Mouse (Mus musculus) CD4-positive, CD25-positive, alpha-beta regulatory T cell, adult 2 months (primary cell): ENCODE data around the gene Kifap3.

ENCODE experiments used
- DNase-seq: peaks from one replicate; pipeline ENCODE4 v3.0.0-alpha.2; 2012; ENCODE audit warnings: low read depth, low spot score

Kifap3 gene

DNA sequence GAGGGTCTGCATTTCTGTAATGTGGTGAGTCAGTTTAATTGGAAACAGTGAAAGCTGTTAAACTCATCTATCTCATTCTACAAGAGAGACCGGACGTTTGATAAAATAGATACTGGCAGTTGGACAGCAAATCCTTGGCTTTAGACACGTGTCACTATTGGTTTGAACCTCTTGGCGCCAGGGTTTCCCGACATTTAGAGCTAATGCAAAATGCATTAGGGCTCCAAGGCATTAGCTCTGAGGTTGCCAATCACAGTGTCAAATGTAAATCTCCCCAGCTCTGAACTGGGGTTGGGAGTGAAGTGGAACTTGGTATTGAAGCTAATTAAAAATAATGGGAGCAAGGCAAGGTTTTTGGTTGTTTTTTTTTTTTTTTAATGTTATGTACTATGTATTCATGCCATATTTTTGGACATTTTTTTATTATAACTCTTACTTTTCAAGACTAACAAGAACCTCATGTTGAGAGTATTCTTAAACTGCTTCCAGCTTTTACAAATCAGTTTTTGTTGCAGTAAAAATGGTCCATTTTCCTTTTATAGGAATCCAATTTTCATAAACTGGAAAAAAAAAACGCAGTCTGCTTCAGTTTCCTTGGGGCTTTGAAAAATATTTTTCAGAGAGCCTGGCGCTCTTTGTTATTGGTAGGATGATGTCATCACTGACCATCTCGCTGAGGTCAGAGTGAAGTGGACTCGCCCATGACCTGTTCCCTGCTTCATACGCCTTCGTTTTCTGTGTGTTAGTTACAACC, 114.6 kb downstream of the Kifap3 start:
- DNase-seq: no peak

DNA sequence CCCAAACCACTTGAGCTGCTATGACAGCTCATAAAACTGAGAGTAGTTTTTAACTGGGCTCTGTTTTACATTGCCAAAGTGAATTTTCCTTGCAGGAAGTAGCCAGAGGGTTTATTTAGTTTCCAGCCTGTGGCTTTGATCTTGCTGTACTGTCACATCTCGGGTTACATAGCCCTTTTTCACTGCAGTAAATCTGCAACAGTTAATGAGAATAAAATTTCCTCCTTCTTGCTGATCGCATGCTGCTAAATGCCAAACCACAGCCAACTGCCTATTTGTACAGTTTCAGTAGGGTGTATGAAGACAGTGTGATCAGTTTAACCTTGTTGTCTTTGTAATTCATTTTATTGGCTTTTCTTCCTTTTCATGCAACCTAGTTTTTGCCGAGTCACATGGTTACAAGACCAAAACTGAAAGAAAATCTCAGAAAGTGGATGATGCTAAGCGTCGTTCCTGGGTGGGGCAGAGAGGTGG, 118.9 kb downstream of the Kifap3 start:
- peak; percentile 43 for DNase-seq

DNA sequence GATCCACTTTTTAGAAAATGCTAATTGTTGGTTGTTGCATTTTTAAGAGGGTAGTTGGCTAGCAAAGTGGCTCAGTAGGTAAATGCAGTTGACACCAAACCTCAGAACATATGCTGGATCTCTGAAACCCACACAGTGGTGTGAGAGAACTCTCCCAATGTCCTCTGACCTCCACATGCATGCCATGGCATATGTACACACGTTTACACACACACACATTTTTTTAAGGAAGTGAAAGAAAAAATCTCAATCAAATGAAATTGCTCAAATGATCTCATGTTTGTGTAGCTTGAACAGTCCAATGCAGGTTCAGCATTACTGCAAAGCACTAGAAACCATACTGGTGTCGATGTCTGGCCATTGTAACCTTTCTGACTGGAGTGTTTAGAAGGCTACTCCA, 120.2 kb downstream of the Kifap3 start:
- no peak for DNase-seq

DNA sequence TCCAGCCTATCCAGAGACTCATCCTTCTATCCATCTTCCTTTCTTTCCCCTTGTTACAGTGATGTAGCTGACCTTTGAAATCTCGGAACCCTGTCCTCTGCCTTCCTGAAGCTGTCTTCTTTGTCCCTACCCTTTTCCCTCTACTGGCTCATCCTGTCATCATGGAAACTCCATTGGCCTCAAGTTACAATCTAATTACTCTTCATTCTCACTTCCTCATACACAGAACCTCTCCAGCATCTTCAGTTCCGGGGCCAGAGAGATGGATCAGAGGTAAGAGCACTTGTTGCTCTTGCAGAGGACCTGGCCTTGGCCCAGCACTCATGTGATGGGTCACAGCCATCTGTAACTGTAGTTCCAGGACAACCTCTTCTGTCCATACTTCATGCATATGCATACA, 120.8 kb downstream of the Kifap3 start:
- no peak for DNase-seq

DNA sequence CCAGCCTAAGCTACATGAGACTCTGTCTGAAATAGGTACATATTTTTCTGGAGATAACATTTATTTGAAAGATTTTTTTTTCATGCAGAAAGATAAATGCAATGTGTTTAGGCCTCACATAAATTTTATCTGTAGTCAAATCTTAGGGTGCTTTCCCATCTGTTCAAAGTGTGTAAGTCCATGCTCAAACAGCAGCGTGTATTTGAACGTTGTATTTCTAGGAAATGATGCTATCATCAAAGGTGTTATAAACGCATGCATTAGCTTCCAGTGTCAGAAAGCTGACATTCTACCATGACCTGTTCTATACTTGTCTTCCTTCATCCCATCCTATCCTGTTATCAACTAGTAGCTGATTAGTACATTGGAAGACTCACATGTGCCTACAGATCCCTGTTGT, 124.0 kb downstream of the Kifap3 start:
- peak; percentile 32 for DNase-seq

DNA sequence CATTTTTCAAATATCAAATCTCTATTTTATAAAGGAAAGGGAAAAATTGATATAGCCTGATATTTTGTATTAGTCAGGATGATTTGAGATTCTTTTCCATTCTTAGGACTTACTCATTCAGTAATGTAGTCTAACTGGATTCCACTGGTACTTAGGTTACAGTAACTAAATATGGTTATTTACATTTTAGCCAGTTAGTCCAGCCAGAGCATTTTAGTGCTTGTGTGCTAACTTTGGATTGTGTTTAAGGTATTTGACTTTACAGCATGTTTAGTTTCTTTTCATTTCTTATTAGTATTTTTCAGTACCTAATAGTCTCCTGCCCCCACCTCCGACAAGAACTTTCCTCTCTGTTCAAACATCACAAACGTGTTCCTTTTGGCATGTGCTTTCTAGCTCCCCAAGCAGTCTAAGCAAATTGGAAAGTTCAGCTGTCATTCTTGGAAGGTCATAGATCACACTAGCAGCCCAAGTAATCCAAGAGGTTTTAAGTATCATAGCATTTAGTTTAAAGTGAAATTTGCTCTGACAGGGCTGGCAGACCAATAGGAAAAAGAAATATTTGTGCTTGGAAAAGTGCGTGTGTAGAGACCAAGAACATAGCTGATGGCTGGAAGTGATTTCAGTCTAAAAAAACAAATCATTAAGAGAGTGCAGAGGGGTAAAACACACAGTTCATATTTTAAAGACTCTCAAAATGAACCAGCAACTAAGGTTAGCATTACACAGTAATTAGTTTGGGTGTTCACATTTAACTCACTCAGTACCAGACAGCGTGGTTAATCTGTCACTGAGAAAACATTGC, 127.8 kb downstream of the Kifap3 start:
- no peak for DNase-seq

DNA sequence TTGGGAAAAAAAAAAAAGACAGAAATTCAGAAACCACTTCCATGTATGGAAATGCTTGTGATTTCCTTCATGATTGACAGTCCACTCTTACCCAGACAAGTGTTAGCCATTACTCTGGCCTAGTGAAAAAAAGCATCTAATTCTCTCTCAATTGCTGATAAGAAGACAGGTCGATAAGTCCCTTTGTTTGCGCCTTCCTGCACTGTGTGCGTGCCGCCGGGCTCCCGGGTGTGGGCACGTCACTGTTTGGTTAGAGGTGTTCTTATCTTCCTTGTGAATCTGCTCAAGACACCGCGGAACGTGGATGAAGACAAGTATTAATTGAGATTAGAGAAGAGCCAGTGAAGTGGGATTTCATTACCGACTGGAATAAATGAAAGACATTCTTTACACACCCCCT, 129.0 kb downstream of the Kifap3 start:
- no peak for DNase-seq

DNA sequence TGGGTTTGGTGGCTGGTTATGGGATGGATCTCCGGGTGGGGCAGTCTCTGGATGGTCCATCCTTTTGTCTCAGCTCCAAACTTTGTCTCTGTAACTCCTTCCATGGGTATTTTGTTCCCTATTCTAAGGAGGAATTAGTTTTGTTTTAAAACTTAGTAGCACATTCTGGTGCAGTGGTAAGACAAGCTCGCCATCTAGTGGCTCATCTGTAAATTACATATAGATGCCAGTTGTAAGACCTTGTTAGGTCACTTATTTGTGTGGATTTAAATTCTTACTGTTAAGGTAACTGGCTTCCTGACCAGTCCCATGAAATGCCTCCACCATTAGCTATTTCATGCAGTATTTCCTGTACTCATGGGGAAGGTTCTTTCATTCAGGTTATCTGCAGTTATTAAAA, 131.0 kb downstream of the Kifap3 start:
- DNase-seq: peak; percentile 79

DNA sequence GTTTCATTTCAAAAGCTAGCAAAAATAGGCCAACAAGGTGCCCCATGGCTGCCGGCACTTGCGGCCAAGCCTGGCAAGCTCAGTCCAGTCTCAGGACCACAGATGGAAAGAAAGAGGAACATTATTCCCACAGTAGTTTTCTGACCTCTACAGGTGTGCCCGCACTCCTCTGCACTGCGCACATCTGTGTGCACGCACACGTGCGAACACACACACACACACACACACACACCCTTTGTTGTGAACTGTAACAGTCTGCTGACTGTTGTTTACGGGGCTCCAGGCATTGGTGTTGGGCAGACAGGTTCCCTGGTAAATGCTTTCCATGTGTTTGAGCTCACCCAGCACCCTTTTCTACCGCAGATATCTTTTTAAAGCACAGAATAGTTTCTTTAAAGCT, 131.4 kb downstream of the Kifap3 start:
- DNase-seq: no peak

DNA sequence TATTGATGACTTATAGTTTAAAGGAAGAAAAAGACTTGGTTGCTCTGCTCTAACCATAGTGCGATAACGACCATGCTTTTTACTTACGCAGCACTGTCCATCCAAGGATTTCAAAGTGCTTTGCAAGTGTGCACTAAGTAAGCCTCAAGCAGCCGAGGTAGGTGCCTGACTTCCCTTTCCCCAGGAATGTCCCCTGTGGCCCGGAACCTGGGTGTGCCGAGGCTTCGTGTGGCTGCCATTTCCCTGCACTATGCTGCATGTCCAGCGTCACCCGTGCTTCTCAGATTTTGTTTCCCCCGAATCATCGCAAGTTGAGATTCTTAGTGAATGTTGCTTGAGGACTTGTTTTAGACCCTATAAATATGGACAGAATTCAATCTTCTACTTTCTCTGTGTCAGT, 132.6 kb downstream of the Kifap3 start:
- no peak for DNase-seq

DNA sequence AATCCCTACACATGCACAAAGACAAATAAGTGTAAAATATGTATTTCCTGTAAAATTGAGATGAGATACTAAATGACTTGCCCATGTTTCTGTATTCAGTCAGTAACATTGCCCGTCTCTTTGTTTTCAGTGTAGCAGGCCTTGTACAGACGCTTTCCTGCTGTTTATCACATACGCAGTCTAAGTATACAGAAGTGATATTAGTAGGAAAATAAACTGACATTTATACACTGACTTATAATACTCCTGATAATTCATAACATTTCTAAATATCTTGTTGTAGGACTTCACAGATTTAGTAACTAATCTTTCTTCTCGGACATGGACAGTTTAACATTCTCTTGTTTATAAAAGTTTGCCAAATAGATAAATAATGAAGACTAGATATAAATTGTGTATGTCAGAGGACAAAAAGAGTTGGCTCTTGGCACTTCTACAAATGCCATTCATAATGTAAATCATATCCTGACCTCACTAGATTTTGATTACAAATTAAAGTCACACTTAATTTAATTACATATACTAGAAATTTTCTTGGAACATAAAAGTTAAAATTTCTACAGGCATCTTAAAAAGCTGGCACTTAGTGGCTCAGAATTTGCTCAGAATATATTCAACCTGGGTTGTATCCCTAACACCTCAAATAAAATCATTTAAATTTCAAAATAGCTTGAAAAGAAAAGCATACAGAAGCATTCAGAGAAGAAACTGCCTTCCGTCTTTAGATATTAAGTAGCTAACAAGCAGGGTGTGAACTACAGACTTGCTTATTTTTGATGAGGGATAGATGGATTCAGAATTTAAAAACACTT, 138.2 kb downstream of the Kifap3 start:
- DNase-seq: no peak

DNA sequence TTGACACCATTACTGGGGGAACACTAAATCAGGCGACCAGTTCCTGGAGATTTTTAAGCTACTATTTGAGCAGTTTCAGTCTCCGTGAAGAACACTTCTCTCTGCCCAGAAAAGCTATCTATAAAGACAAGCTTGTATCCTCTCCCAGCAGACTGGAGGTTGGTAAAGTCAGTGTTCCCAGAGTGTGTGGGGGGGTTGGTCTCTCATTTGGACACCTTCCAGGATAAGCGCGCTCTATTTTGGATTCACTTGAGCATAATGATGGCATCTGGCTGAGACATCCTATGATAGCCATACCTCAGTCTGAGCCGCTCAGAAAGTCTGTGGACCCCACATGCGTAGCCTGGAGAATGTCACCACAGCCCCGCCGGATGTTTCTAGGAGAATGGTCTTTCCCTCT, 144.7 kb downstream of the Kifap3 start:
- DNase-seq: no peak

DNA sequence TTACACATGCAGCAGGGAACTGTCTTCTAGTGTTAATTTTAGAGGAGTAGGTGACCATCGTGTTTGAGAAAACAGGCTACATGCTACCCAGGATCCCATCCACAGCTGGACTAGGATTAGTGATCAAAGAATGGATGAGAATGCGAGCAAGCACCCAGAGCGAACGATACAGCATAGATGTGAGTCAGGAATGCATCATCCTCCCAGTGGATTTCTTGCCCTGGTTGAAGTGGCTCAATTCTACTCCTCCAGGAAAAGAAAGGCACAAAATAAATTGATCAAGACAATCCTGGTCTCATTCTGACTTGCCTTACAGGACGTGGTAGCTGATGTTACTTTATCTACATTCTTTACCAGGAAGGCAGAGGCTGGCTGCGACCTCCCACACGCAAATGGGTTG, 149.5 kb downstream of the Kifap3 start, which contains the start of gene Scyl3:
Gene Scyl3 (plus strand): TSS at position 255 of the 400 bp plus-strand sequence.
- peak; percentile 14 for DNase-seq

DNA sequence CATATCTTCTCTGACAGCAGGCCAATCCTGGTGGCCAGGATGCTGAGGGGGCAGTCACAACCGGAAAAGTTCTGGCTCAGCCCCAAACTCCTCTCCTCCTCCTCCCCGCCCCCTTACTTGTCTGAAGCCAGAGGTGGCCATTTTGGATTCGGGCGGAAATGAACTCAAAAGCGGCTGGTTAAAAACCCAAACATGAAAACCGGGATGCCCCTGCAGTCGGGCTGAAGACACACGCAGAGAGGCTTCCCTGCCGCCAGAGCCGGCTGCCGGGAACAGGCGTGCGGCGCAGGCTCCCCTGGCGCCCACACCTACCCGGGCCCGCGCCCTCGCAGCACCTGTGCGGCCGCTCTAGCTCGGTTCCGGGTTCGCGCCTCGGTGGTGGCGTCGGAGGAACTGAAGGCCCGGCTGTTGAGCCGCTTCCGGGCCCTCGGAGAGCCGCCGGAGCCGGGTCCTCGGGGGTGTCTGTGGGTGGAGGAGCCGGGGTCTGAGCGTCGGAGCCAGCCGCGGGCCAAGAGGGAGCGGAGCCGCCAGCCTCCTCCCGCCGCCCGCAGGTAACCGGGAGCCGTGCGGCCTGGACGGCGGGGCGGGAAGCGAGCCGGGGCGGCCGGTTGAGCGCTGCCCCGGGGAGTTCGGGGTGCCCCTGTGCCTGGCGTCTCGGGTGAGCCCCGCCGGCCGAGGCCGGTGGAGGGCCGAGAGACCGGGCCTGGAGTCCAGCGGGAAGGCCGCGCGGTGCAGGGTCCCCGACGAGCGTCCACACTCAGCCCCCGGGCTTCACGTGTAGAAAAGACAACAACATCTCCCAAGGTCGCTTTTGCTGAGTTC, 150.5 kb downstream of the Kifap3 start:
- peak; percentile 93 for DNase-seq

DNA sequence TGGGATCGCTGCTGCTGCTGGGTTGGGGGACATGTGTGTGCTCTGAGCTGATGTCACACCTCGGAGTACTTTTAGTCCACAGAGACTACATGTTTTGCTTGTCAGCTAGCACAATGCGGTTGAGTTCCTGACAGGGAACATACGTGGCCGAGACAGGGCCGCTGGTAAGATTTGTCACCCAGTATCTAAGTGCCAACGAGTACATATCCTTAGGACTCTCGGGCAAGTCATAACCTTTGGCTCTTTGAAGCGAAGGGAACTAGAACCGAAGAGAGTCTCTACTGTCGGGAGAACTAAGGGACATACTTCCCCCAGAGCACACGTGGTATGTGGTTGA, 151.0 kb downstream of the Kifap3 start:
- peak; percentile 53 for DNase-seq

DNA sequence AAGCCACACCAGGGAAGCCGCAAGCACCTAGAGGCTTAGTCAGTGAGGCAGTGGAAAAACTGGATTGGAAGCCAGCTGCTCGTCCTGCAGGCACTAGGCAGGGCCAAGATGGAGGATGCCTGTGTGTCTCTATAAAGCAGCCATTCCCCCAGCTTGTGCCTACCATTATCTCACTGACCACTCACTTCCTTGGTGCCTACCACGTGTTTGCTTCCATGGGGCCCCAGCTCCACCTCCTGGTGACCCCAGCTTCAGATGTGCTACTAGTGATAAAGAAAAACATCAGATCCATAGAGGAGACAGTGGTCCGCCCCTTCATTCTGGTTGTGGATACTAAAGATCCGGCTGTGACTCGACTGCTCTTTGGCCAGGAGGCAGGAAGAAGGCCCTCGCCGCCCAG, 152.4 kb downstream of the Kifap3 start:
- DNase-seq: no peak

DNA sequence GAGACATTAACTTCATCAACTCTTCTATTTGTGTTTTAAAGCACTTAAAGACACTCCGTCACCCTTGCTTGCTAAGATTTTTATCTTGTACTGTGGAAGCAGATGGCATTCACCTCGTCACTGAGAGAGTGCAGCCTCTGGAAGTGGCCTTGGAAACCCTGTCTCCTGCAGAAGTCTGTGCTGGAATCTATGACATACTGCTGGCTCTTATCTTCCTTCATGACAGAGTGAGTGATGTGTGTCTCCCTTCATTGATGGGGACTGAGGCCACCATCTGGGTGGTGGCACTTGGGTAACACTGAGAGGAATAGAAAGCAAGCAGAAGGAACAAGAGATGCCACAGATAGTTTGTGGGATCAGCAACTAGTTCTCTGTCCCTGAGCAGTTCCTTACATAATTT, 155.2 kb downstream of the Kifap3 start:
- DNase-seq: no peak

DNA sequence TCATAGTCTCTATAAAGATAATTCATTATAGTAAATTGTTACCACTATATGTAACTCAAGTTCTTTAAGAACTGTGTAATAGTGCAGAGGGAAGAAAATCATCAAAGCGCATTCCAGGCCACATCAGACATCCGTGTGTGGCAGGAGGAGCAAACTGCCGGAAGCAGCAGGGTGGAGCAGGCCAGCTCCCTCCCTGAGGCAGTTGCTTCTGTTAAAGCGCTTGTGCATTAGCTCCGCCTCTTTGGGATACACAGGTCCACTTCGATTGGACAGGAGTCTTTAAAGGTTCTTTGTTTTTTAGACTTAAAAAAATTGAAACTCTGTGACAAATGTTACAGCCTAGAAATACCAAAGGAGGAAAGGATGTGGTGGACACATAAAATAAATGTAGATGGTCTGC, 162.7 kb downstream of the Kifap3 start:
- no peak for DNase-seq

DNA sequence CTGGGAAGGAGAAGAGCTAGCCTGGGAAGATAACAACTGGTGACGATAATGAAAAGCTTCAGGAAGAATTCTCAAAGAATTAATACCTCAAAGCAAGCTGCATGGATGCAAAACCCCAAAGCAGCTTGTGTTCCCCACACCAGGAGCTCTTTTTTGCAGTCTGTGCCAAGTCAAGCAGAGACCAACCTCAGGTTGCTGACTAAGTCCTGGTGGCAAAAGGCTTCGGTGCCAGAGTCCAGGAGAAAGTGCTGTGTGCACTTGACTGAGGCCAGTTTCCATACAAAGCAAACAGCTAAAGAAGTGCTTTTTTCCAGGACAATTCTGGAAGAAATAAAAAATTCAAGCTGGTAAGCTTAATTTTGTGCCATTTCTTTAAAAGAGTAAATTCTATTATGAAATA, 174.0 kb downstream of the Kifap3 start:
- no peak for DNase-seq

DNA sequence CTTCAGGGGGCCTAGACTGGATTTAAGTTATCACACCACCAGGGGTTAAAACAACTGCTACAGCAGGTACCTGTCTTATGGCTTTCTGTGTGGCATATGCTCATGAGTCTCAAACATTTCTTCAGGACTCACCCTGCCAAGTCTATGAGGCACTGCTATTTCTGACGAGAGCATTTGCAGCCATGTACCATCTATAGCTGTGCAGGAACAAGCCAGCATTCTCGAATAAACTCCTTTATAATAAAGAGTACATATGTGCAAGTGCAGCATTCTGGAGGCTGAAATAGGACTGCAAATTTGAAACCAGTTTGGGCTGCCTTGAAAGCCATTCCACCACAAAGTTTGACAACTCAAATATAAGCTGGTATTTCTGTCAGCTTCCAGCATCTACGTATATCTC, 178.7 kb downstream of the Kifap3 start:
- DNase-seq: no peak

DNA sequence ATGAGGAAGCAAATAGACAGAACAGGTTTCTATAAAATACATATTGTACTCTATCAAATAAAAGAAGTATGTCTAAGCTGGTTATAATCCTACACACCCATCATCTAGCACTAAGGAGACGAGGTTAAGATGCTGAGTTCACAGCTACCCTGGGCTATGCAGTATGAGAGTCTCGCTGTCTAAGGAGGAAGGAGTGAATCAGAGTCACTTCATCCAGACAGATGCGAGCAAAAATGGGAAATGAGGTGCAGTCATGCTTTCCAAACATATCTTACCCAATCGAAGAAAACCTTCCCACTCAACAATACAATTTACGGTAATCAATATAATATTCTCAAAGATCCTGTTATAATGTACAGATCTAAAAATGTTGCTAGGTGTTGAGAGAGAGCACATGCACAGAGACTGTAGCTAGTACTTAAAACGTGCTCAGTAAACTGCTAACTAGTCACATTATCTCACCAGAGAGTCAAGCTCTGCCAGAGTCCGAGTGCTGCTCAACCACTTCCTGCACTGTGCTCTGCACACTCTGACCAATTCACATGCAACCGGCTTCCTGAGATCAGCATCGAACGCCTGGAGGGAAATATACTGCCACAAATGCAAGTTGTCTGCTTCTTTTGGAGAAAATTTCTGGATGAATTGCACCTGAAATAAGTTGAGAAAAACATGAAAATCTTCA, 184.8 kb downstream of the Kifap3 start:
- DNase-seq: no peak
